Mouse (Mus musculus) G1E (cell line): ENCODE measurements around the gene Tpp1.

Source experiments
- CTCF ChIP-seq: IDR thresholded peaks from 2 replicates; pipeline ENCODE4 v1.5.1; 2012; ENCODE audit warnings: low read depth, low read length, inconsistent platforms, mixed read lengths
- GATA2 ChIP-seq: IDR thresholded peaks from 2 replicates; pipeline ENCODE4 v1.6.1; 2012; ENCODE audit warnings: low read depth, low read length, inconsistent platforms, borderline replicate concordance
- TAL1 ChIP-seq: conservative IDR thresholded peaks from 2 replicates; pipeline ENCODE4 v1.6.1; 2012; ENCODE audit warnings: low read depth, low read length, inconsistent platforms, mixed read lengths

- no peak for TF ChIP-seq CTCF
- TF ChIP-seq GATA2, result no peak
- no peak for TF ChIP-seq TAL1
These were observed 10.1 kb downstream of the Tpp1 start for GRCm38 (mm10) chr7:105741978-105742377.
